Mouse (Mus musculus) heart, postnatal 0 days (tissue): ENCODE data around the gene 4933411K16Rik.

Source experiments
- CTCF ChIP-seq: IDR thresholded peaks from 2 replicates; pipeline ENCODE4 v1.5.1; 2016; ENCODE audit warnings: antibody characterized with exemption, control low read depth, low read depth
- EP300 ChIP-seq: IDR thresholded peaks from 2 replicates; pipeline ENCODE4 v1.6.1; 2016; ENCODE audit warnings: antibody characterized with exemption, low read depth

DNA sequence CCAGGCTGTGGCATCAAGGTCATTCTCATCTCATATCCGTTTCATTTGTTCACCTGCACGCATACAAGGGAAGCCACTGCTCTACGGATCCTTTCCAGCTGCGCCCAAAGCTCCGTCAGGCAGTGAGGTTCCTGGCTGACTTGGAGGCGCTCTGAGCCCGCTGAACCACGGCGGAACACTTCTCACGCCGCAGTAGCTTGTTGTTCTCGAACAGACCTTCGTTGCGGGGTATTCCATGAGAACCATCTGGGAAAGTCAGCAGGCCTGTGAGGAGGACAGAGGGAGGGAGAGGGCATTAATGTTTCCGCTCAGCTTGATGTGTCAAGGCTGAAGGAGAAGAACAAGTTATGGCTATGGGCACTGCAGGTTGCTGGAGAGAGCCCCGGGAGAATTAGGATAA lies 23.9 kb downstream of the 4933411K16Rik start:
- no peak for TF ChIP-seq CTCF
- no peak for TF ChIP-seq EP300
